8 mouse cellular contexts compared by ENCODE assay signal in genomic region chr8:78509273-78510031, GRCm38 (mm10). TPM values are rescaled to one million over a fixed set of nuclear protein-coding genes. Genes with fewer than 3 reads are reported as not detected.
DNase-seq lines count a peak whose midpoint lies in the region; ATAC-seq lines count a peak whose summit lies in the region.

TSS of gene Slc10a7 (plus strand) at chr8:78509346.

- peak within 1 kb of the TSS; percentile 99 for H3K9ac ChIP-seq in hindbrain, embryonic 11.5 days (ENCODE audit: low read depth, low read length)

- peak within 1 kb of the TSS; percentile 93 for H3K27ac ChIP-seq in hindbrain, embryonic 11.5 days (ENCODE audit: low read depth, low read length)

- under 1% methylated on average over 51 of the region's 51 CpGs for WGBS in hindbrain, embryonic 11.5 days

- DNase-seq in Muller cell, postnatal 12 days (ENCODE audit: inconsistent ontology term), result peak; percentile 89
- peak; percentile 89 for DNase-seq in cerebellum, adult 9-11 months
- DNase-seq in frontal cortex, adult 2 months (ENCODE audit: extremely low spot score in 1 of 2, low spot score in 1 of 2), result peak; percentile 85 to 93
- peak; percentile 88 for DNase-seq in hindbrain, embryonic 11.5 days (ENCODE audit: low spot score)
- peak; percentile 87 to 92 for DNase-seq in layer of hippocampus, postnatal 10 days (ENCODE audit: low spot score in 2 of 2)
- peak; percentile 85 for DNase-seq in lung, postnatal 14 days
- DNase-seq in ovary, postnatal 36 days (ENCODE audit: low spot score), result peak; percentile 83
- peak; percentile 88 for DNase-seq in thymus, postnatal 14 days

- peak; percentile 96 for ATAC-seq in hindbrain, embryonic 11.5 days (ENCODE audit: low FRiP score)

- 0 out of 2 replicates have a peak, but pooled peaks cover 3% of the 10 kb centered on the region for H3K4me1 ChIP-seq in hindbrain, embryonic 11.5 days (replicated peaks; ENCODE audit: control insufficient read depth, insufficient read depth, low read length)

- no peaks in the 10 kb centered on the region for H3K27me3 ChIP-seq in hindbrain, embryonic 11.5 days (ENCODE audit: control insufficient read depth, insufficient read depth, low read length)

- no peaks in the 10 kb centered on the region for H3K9me3 ChIP-seq in hindbrain, embryonic 11.5 days (ENCODE audit: control insufficient read depth, low read length)

- peaks cover 3% of the 10 kb centered on the region for H3K36me3 ChIP-seq in hindbrain, embryonic 11.5 days (ENCODE audit: control insufficient read depth, insufficient read depth, low read length)

- H3K4me2 ChIP-seq in hindbrain, embryonic 11.5 days (replicated peaks; ENCODE audit: low read depth, low read length), result peak within 1 kb of the TSS; percentile 89

- peak within 1 kb of the TSS; percentile 95 for H3K4me3 ChIP-seq in hindbrain, embryonic 11.5 days (ENCODE audit: low read depth, low read length)

RNA-seq across cellular contexts. Expression of gene Slc10a7, which starts in this region (rescaled TPM):
- polyA plus RNA-seq in frontal cortex, adult 2 months (2012; rRNA removed), result 3.6 and 4.3 TPM in 2 replicates
- 10.8 and 12.8 TPM in 2 replicates for polyA plus RNA-seq in hindbrain, embryonic 11.5 days (2014; fragmentation: Nextera tagmentation; extraction: Ambion mirVana)
- 1 to 10 TPM; 7.8 to 8.2 TPM for total RNA-seq in layer of hippocampus, postnatal 10 days (2021)

Comparison
In these comparisons a context has a peak if more than half of its experiments do, and no peak if none do; other contexts are left out.
1. Peak in every context shown above with its lines: DNase-seq, ATAC-seq, H3K4me3 ChIP-seq and H3K27ac ChIP-seq.